Mouse (Mus musculus): ENCODE results near the gene B3gnt6. TPM values are rescaled to one million over a fixed set of nuclear protein-coding genes. Genes with fewer than 3 reads are reported as not detected.

The B3gnt6 gene
- polyA plus RNA-seq, 1 experiment from 2014 or later: 0.57 TPM

DNA sequence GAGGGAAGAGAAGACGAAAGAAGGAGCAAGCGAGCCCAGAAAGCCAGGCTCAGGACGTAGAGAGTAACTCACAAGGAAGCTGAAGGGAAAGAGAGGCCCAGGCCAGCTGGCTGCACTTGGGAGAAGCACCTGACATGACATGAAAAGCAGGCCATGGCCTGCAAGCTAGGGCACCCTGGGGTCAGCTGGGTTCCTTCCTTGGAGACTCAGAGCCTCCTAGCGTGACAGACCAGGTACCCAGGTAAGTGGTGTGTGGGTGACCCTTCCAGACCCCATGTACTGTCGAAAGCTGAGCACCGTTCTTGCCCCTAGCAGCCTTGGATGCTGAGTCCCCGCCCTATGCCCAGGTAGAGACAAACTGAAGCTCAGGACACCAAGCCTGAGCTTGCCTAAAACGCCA lies 26.6 kb downstream of the B3gnt6 start:
- no peak for ATAC-seq
- H3K9ac ChIP-seq (ENCODE audit: low read depth, low read length): no peak overlapping the region
- peaks cover 8% of the 10 kb centered on the region for H3K4me1 ChIP-seq (ENCODE audit: control insufficient read depth, insufficient read depth, low read length)
- H3K27ac ChIP-seq (ENCODE audit: low read length): no peak overlapping the region
- no peaks in the 10 kb centered on the region for H3K9me3 ChIP-seq (replicated peaks; ENCODE audit: control insufficient read depth, low read length, poor library complexity, severe bottlenecking)
- 89% methylated on average over 8 of the region's 8 CpGs for WGBS
- H3K4me3 ChIP-seq (ENCODE audit: low read depth, low read length): no peak overlapping the region
- H3K4me2 ChIP-seq (ENCODE audit: low read length): no peak overlapping the region
- H3K36me3 ChIP-seq (ENCODE audit: control insufficient read depth, insufficient read depth, low read length): no peaks in the 10 kb centered on the region
- no peaks in the 10 kb centered on the region for H3K27me3 ChIP-seq (ENCODE audit: control insufficient read depth, insufficient read depth, low read depth, low read length)

DNA sequence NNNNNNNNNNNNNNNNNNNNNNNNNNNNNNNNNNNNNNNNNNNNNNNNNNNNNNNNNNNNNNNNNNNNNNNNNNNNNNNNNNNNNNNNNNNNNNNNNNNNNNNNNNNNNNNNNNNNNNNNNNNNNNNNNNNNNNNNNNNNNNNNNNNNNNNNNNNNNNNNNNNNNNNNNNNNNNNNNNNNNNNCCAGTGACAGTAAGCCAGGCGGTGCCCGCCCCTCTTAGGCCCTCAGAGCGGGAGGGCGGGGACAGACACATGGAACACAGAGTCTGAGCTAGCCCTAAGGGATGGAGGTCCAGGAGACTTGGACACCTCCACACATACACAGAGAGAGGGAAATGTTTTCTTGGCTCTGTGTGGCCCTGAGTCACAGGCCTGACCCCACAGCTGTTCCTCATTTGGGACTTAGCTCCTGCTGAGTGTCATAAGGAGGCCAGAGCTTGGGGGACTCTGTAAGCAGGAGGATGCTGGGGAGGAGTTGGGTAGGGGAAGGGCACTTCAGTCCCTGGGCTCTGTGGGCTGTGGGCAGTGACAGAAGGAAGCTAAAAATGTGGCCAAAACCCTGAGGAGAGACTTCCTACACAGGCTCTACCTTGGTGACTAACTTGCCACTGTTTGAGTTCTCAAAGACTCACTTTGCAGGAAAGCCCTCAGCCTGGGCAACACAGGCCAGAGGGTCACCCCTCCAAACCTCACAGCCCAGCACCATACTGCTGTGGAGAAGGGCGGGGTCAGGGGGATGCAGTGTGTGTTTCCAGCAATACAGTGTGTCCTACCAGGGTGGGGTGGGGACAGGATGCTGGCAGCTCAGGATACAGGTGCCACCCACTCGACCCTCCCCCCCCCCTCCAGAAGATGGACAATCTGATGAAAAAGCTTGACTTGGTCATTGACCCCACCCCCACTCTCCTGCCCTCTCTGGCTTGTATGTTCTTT lies 27.9 kb downstream of the B3gnt6 start:
- ATAC-seq: no peak

DNA sequence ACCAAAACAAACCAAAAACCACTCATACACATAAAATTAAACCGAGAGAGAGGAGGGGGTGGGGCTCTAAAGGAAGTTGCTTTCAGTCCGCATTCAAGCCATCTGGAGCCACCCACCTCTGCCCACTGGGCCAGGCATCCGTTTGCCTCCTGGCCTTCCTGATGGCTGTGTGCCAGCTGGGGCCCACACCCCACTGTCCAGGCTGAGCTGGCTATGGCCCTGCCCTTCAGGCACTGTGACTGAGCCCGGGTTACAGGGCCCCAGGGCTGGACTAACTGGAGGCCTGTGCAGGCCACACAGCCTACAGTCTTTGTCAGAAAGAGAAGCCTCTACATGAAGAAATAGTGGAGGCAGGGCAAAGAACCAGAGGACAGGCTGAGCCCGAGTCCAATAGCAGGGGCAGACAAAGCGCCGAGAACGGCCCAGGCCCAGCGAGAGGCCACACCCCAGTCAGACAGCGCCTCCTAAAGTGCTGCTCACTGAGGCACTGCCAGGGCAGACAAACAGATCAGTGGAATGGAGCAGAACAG lies 34.2 kb downstream of the B3gnt6 start:
- peak; percentile 56; the same call in 1 of the 2 replicates for ATAC-seq
- WGBS: 61% methylated on average over 10 of the region's 10 CpGs
- H3K9me3 ChIP-seq (replicated peaks; ENCODE audit: control insufficient read depth, low read length, poor library complexity, severe bottlenecking): no peaks in the 10 kb centered on the region

More for the DNA sequence above, 27.9 kb downstream of the B3gnt6 start:
- H3K27ac ChIP-seq (ENCODE audit: low read length): no peak overlapping the region
- no peaks in the 10 kb centered on the region for H3K36me3 ChIP-seq (ENCODE audit: control insufficient read depth, insufficient read depth, low read length)
- no peak overlapping the region for H3K4me2 ChIP-seq (ENCODE audit: low read length)
- no peaks in the 10 kb centered on the region for H3K27me3 ChIP-seq (ENCODE audit: control insufficient read depth, insufficient read depth, low read depth, low read length)
- 64% methylated on average over 6 of the region's 6 CpGs for WGBS
- no peaks in the 10 kb centered on the region for H3K4me1 ChIP-seq (ENCODE audit: control insufficient read depth, insufficient read depth, low read length)
- no peaks in the 10 kb centered on the region for H3K9me3 ChIP-seq (replicated peaks; ENCODE audit: control insufficient read depth, low read length, poor library complexity, severe bottlenecking)
- H3K9ac ChIP-seq (ENCODE audit: low read depth, low read length): no peak overlapping the region
- H3K4me3 ChIP-seq (ENCODE audit: low read depth, low read length): no peak overlapping the region

DNA sequence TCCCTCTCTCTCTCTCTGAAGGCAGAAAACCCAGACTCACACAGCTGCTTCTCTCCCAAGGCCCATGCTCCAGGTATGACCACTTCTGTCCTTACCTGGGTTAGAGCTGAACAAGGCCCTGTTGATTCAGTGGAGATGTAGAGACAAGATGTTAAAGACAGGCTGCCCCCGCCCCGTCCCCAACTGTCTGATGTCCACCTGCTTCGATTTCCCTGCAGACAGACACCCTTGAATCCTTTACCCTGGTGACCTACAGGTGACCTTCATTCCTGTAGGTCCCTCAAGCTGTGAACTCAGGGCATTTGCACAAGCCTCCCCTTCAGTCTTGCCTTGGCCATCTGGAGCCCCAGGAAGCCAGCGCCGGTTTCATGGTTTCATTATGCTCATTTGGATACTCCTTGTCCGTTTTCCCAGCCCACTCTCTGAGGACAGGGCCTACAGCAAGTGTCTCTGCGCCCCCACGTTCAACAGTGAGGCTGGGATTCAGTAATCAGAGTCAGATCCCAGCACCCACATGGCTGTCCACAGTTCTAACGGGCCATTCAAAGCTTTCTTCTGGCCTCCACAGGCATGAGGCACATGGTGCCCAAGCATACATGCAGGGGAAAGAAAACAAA lies 34.8 kb downstream of the B3gnt6 start:
- no peak overlapping the region for H3K4me2 ChIP-seq (ENCODE audit: low read length)
- no peaks in the 10 kb centered on the region; the same call in 1 of the 2 replicates for H3K36me3 ChIP-seq (ENCODE audit: control insufficient read depth, insufficient read depth, low read length)
- 77% methylated on average over 9 of the region's 9 CpGs for WGBS
- H3K27ac ChIP-seq (ENCODE audit: low read length): no peak overlapping the region
- no peaks in the 10 kb centered on the region for H3K9me3 ChIP-seq (replicated peaks; ENCODE audit: control insufficient read depth, low read length, poor library complexity, severe bottlenecking)
- H3K27me3 ChIP-seq (ENCODE audit: control insufficient read depth, insufficient read depth, low read depth, low read length): no peaks in the 10 kb centered on the region
- no peak overlapping the region; the same call in 1 of the 2 replicates for H3K9ac ChIP-seq (ENCODE audit: low read depth, low read length)
- no peak for ATAC-seq
- no peaks in the 10 kb centered on the region; the same call in 1 of the 2 replicates for H3K4me1 ChIP-seq (ENCODE audit: control insufficient read depth, insufficient read depth, low read length)
- H3K4me3 ChIP-seq (ENCODE audit: low read depth, low read length): no peak overlapping the region

More for the DNA sequence above, 34.2 kb downstream of the B3gnt6 start:
- Histone ChIP-seq H3K27ac (ENCODE audit: low read length) (0 out of 2 replicates have a peak overlapping the region, but pooled peaks have one; percentile 9), H3K4me1 (ENCODE audit: control insufficient read depth, insufficient read depth, low read length) (no peaks in the 10 kb centered on the region; the same call in 1 of the 2 replicates), H3K36me3 (ENCODE audit: control insufficient read depth, insufficient read depth, low read length) (no peaks in the 10 kb centered on the region; the same call in 1 of the 2 replicates), H3K4me3 (ENCODE audit: low read depth, low read length) (no peak overlapping the region), H3K4me2 (ENCODE audit: low read length) (no peak overlapping the region), H3K9ac (ENCODE audit: low read depth, low read length) (peak overlapping the region; percentile 41; the same call in 1 of the 2 replicates), H3K27me3 (ENCODE audit: control insufficient read depth, insufficient read depth, low read depth, low read length) (no peaks in the 10 kb centered on the region)

DNA sequence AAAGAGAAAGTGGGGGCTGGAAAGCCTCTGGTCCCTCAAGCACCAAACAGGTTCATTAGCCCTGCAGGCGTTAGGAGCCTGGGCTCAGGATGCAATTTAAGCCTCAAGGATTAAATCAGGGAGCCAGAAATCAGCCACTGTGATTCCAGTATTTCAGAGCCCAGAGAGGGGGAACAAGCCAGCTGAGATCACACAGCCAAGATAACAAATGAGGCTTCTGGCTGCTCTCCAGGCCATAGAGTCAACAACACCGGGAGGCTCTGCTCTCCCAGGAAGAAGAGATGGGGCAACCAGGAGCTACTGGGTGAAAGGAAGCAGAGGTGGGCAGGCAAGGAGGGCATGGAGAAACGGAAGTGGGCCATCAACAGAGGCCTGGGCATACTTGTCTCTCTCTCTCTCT lies 35.6 kb downstream of the B3gnt6 start:
- WGBS: 50% methylated on average over 3 of the region's 3 CpGs
- Histone ChIP-seq H3K9ac (ENCODE audit: low read depth, low read length) (no peak overlapping the region), H3K27ac (ENCODE audit: low read length) (no peak overlapping the region), H3K4me1 (ENCODE audit: control insufficient read depth, insufficient read depth, low read length) (no peaks in the 10 kb centered on the region; the same call in 1 of the 2 replicates), H3K9me3 (replicated peaks; ENCODE audit: control insufficient read depth, low read length, poor library complexity, severe bottlenecking) (no peaks in the 10 kb centered on the region), H3K36me3 (ENCODE audit: control insufficient read depth, insufficient read depth, low read length) (no peaks in the 10 kb centered on the region; the same call in 1 of the 2 replicates), H3K4me3 (ENCODE audit: low read depth, low read length) (no peak overlapping the region), H3K27me3 (ENCODE audit: control insufficient read depth, insufficient read depth, low read depth, low read length) (no peaks in the 10 kb centered on the region), H3K4me2 (ENCODE audit: low read length) (no peak overlapping the region)
- no peak for ATAC-seq

DNA sequence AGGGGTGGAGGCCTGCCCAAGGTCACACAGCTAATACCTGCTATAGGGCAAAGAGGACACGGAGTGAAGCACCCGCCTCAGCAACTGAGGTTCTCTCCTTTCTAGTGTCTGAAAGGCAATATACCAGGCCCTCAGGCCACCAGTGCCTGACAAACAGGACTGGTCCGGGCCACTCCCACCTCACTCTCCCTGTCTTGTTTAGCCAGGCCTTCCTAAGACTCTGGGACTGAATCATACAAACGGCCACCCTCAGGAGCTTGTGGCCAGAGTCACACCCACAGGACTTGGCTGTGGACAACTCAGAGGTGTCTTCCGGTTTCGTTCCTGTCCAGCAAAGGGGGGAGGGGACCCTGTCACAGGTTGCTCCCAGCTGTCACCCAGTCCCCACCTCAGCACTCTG lies 37.0 kb downstream of the B3gnt6 start:
- WGBS: 87% methylated on average over 6 of the region's 6 CpGs

DNA sequence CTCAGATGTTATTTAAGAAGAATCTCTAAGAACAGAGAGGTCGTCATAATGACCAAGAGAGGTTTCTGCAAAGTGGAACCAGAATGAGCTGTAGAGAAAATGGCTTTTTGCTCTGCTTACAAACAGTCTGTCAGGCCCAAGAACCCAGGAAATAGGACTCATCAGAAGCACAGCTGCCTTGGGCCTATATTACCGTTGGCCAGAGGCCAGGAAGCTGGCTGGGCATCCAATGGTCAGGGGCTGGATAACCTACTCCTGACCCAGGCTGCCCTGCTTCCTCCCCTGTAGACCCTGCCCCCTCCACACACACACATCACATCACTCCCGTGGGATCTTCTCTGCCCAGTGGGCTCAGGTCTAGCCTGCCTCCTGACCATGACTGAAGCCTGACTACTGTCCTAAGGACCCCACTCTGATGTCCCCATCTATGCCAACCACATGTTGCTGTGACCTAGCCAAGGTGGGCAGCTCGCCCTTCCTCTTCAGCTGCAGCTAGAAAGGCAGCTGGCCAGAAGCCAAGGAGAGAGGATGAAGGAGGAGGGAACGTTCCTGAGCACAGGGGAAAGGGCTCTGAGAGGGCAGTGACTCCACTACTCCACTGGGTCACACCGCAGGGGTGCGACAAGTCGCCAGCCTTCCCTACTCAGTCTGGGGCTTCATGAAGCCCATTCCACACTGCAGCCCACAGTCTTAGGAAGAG lies 39.1 kb downstream of the B3gnt6 start:
- WGBS: 60% methylated on average over 8 of the region's 8 CpGs
- Histone ChIP-seq H3K4me3 (ENCODE audit: low read depth, low read length) (no peak overlapping the region), H3K4me1 (ENCODE audit: control insufficient read depth, insufficient read depth, low read length) (peaks cover 9% of the 10 kb centered on the region; the same call in 1 of the 2 replicates), H3K9ac (ENCODE audit: low read depth, low read length) (no peak overlapping the region), H3K27ac (ENCODE audit: low read length) (no peak overlapping the region), H3K9me3 (replicated peaks; ENCODE audit: control insufficient read depth, low read length, poor library complexity, severe bottlenecking) (no peaks in the 10 kb centered on the region), H3K4me2 (ENCODE audit: low read length) (no peak overlapping the region), H3K27me3 (ENCODE audit: control insufficient read depth, insufficient read depth, low read depth, low read length) (no peaks in the 10 kb centered on the region), H3K36me3 (ENCODE audit: control insufficient read depth, insufficient read depth, low read length) (no peaks in the 10 kb centered on the region; the same call in 1 of the 2 replicates)
- ATAC-seq: no peak

More for the DNA sequence above, 37.0 kb downstream of the B3gnt6 start:
- Histone ChIP-seq H3K9ac (ENCODE audit: low read depth, low read length) (no peak overlapping the region), H3K9me3 (replicated peaks; ENCODE audit: control insufficient read depth, low read length, poor library complexity, severe bottlenecking) (no peaks in the 10 kb centered on the region), H3K4me3 (ENCODE audit: low read depth, low read length) (no peak overlapping the region), H3K4me1 (ENCODE audit: control insufficient read depth, insufficient read depth, low read length) (peaks cover 4% of the 10 kb centered on the region; the same call in 1 of the 2 replicates), H3K27ac (ENCODE audit: low read length) (no peak overlapping the region), H3K4me2 (ENCODE audit: low read length) (no peak overlapping the region), H3K36me3 (ENCODE audit: control insufficient read depth, insufficient read depth, low read length) (no peaks in the 10 kb centered on the region; the same call in 1 of the 2 replicates), H3K27me3 (ENCODE audit: control insufficient read depth, insufficient read depth, low read depth, low read length) (no peaks in the 10 kb centered on the region)
- ATAC-seq: no peak

DNA sequence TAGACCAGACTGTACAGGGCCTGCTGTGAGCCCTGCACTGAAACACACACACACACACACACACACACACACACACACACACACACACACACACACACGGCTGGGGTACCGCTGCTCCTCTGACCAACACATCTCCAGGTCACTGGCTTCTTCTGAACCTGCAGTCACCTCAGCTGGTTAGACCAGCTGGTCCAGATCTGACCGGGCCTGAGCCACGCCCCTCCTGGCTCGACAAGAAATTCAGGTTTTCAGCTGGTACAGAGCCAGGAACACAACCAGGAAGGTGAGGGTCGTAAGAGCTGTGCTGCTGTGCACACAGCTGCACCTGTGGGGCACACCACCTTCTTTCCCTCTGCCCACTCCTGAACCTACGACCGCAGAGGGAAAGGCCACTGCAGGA lies 40.8 kb downstream of the B3gnt6 start:
- no peak overlapping the region for H3K9ac ChIP-seq (ENCODE audit: low read depth, low read length)
- ATAC-seq: no peak
- no peak overlapping the region for H3K4me3 ChIP-seq (ENCODE audit: low read depth, low read length)
- H3K36me3 ChIP-seq (ENCODE audit: control insufficient read depth, insufficient read depth, low read length): no peaks in the 10 kb centered on the region; the same call in 1 of the 2 replicates
- no peak overlapping the region for H3K27ac ChIP-seq (ENCODE audit: low read length)
- H3K9me3 ChIP-seq (replicated peaks; ENCODE audit: control insufficient read depth, low read length, poor library complexity, severe bottlenecking): no peaks in the 10 kb centered on the region
- 62% methylated on average over 8 of the region's 8 CpGs for WGBS
- H3K4me1 ChIP-seq (ENCODE audit: control insufficient read depth, insufficient read depth, low read length): peaks cover 9% of the 10 kb centered on the region; the same call in 1 of the 2 replicates
- no peak overlapping the region for H3K4me2 ChIP-seq (ENCODE audit: low read length)
- no peaks in the 10 kb centered on the region for H3K27me3 ChIP-seq (ENCODE audit: control insufficient read depth, insufficient read depth, low read depth, low read length)
